Mouse (Mus musculus) MEL (cell line): Measurements from ENCODE around the gene Pcx.

ENCODE experiments used
- CHD2 ChIP-seq: IDR thresholded peaks from 2 replicates; pipeline ENCODE4 v1.6.1; 2011; ENCODE audit warnings: low read length, improper control_type of control experiment
- MAX ChIP-seq: IDR thresholded peaks from 2 replicates; pipeline ENCODE4 v1.6.1; 2011; ENCODE audit warnings: low read length, improper control_type of control experiment
- SIN3A ChIP-seq: IDR thresholded peaks from 2 replicates; pipeline ENCODE4 v1.6.1; 2012; ENCODE audit warnings: low read length, improper control_type of control experiment, inconsistent platforms

- TF ChIP-seq CHD2 (no peak), MAX (no peak), SIN3A (no peak)
Measured at GRCm38 (mm10) chr19:4536606-4537005, 26.3 kb downstream of the Pcx start.
